Mouse (Mus musculus): ENCODE data around the gene Manf.

Manf gene

GRCm38 (mm10) chr9:106790831-106791230 lies 100.9 kb downstream of the Manf start:
- in situ Hi-C loops (cut with MboI, MseI): no loop called here

DNA sequence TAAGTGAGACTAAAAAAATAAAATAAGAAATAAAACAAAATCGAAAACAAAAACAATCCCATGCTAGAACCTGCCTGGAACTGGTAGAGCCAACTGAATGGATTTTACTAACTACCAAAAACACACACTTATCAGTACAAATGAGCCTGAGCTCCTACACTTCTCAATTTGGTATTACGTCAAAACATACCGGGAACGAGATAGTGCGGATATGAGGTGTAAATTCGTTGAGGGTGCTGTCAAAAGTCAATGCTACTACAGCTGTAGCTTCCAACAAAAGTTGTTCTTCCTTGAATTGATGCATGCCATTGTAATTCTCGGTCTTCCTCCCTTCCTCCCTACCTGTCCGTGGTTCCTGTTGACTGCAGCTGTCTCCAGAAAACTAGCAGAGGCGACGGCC lies 102.4 kb downstream of the Manf start:
- in situ Hi-C loops (cut with MboI, MseI): loop anchor here (10.0 kb wide), 1 partner anchor 1255 kb away; the partner anchor contains the start of gene Gmppb

DNA sequence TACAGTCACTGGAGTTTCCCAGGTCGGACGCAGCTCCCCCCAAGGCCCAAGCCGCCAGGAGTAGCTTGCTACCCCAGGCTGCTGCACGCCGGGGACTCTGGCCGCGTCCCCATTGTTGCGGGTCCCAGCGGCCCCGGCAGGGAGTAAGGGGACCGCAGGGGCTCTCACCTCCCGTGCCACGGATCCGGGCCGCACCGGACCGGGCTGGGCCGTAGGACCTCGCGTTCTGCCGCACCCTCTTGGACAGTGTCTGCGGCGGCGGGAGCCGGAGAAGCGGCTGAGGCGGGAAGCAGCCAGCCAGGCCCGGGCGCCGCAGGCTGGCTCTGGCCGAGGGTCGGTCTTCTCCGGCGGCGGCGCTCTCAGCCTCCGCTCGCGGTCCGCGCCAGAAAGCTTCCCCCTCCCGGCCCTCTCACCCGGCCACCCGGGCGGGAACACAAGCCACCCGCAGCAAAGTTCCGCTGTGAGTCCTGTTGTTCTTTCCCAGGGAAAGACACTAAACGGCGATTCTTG lies 102.9 kb downstream of the Manf start, which contains the start of gene Rad54l2:
TSS of gene Rad54l2 (minus strand) at position 383 of the 510 bp plus-strand sequence.
- in situ Hi-C loops (cut with MboI, MseI): loop anchor here (10.0 kb wide), 1 partner anchor 1256 kb away; the partner anchor contains the start of gene Gmppb
